Mouse (Mus musculus): Measurements from ENCODE around the gene Copz1.
"Not testable (repeated sequence)": the region's sequence is repeated elsewhere in the genome, so short reads cannot be mapped to it uniquely, and the experiment has no call there.

Gene Copz1

DNA sequence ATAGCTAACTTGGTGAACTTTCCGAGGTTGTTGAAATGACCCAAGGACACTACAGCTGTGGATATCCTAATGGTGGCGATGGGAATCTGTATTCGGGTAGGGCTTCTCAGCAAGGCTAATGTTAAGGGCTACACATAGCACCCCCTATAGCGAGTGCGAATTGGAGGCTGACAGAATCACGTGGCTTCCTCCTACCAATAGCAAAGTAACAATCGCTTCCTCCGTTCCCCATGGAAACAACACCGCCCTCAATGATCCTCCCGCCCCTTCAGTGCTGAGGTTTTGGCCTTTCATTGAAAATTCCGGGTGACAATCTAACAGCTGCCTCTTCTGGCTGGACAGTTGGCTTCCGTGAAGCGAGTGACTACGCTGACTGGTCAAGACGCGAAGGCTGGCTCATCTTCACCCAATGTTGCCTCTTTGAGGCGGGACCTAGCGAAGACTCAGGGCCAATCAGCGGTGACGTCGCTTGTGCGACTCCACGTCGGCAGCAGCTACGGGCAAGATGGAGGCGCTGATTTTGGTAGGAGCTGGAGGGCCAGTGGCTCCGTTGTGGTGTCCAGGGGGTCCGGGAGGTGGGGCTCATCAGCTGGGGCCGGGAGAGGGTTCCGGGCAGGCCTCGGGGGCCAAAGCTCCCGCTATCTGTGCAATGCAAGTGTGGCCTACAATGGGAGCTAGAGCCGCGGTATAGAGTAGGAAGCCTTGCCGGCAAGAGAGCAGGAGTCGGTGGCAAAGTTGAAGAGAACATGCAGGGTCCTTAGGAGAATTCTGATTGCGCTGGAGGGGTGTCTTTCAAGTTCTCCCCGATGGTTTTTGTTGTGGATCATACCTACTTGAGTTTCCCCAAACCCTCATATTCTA lies at the start of gene Copz1:
Gene Copz1 (plus strand): TSS at position 296 of the 861 bp plus-strand sequence.
- peak; percentile 100 for DNase-seq (ENCODE audit: low read depth)

DNA sequence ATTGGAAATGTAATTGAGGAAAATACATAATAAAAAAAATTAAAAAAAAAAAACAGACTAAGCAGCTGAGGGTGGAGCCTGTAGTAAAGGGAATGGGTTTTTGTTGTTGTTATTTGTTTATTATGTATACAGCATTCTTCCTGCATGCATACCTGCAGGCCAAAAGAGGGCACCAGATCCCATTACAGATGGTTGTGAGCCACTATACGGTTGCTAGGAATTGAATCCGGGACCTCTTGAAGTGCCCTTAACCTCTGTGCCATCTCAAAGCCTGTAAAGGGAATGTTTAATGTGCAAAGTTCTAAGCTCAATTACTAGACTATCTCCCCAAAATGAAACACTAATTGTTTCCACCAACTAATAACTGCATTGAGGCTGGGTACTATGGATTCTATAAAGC lies 48.4 kb upstream of the Copz1 start:
- no peak for DNase-seq (ENCODE audit: low read depth)

DNA sequence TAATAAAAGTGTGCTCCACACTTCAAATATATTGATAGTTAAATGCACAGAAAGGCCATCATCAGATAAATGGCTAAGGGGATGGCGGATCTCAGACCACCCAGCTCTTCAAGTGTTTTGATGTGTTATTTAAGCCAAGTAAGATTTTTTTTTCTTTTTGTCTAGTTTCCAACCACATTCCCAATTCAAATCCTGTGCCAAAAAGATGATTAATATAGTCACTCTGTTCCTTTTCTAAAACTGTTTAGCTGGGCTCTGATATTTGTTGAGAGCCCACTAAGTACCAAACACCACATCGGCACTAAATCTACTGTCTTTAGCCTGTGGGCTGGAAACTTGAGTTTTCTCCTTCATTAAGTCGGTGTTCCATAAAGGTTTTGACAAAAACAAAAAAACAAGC lies 45.5 kb upstream of the Copz1 start:
- no peak for DNase-seq (ENCODE audit: low read depth)

DNA sequence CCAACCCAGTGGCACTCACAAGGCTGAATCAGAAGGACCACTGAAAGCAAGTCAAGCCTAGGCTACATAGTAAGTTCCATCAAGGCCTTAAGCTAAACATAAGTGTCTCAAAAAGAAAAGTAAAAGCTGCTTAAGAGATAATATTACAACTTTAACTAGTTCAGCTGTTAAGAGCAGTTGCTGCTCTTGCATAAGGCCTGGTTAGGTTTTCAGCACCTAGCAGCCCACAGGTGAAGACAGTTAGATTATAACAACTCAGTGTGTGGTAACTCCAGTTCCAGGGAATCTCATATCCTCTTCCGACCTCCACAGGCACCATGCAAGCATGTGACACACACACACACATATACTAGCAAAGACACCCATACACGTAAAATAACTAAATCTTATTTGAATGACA lies 44.9 kb upstream of the Copz1 start:
- no peak for DNase-seq (ENCODE audit: low read depth)

DNA sequence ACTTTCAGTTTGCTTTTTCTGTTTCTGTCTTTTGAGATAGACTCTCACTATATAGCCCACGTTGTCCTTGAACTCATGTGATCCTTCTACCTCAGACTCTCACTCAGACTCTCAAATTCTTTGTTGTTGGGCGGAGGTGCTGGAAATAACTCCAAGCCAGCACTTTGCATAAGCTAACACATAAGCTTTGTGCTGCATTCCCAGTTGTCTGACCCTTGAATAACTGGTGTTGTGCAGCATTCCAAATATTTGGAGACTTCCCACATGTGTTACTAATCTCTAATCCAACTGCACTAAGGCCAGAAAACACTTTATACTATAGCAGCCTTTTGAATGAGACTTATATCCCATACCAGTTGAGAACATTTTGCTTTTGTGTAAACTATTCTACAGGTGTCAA lies 43.6 kb upstream of the Copz1 start:
- peak; percentile 39 for DNase-seq (ENCODE audit: low read depth)

DNA sequence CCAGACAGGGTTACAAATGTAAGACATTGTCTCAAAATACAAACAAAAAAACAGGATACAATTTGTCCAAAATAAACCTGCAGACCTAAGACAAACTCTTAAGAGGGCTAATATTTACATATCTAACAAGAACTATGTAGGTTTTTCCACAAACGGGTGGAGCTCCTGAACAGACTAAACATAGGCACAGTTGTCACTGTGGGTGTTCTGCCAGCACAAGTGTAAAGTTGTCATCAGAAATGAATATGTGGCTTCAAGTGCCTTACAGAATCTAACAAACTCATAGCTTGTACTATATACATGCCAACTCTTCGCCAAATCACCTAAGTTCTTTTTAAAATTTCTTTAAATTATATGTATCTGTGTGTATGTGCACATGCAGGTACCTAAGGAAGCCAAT lies 39.4 kb upstream of the Copz1 start:
- DNase-seq (ENCODE audit: low read depth), result no peak

DNA sequence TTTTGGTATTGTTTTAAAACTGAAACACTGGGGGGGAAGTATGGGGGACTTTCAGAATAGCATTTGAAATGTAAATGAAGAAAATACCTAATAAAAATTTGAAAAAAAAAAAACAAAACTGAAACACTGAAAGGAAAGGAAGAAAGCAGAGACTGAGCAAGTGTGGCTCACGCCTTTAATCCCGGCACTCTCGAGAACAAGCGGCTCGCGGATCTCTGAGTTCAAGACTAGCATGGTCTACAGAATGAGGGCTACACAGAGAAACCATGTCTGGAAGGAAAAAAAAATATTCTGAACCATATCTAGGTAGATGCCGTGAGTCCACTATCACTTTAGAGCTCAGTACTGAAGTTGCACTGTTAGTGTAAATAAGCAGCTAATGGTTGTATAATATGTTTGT lies 35.2 kb upstream of the Copz1 start:
- no peak for DNase-seq (ENCODE audit: low read depth)

DNA sequence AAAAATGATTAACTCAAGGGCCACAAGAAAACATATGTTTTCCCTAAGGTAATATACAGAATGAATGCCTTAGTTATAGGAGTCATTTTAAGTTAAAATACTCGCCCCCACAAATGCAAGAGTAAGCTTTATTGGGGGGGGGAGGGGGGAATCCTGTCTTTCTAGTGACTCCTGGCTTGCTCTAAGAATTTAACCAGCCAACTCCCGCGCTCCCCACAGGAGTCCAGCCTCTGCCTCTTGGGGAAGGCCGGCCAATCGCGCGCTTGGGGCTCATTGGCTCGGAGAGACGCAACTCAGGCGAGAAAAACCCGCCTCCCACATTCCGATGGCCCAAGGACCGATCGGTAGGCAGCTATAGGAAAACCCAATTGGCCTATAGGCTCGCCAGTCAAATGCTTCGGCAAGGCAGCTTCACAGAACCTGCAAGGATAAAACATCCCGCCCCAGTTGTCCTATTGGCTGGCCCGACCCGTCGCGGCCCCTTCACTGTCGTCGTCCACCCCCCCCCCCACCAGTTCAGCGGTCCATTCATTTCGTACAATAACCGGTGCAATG lies 33.3 kb upstream of the Copz1 start:
- peak; percentile 92 for DNase-seq (ENCODE audit: low read depth)

DNA sequence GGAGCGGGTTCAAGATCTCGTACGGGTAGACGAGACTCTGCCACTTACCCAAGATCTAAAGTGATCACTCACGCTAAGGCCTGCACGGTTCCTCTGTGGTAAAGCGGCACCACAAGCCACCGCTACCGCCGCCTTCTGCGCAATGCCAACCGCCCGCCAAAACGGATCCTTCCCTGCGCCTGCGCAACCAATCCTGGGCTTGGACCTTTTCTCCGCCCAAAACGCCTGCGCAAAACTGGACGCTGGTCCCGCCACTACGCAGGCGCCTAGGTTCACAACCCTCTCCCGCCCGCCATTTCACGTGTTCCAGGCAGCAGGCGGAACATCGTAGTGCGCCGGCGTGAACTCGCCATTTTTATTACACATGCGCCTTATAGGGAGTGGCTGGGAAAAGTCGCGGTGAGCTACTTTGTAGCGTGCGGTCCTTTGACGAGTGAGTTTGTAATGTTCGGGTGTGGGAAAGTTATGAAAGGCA lies 32.8 kb upstream of the Copz1 start, which contains the start of gene Cbx5:
Gene Cbx5 (minus strand): TSS at position 132 of the 475 bp plus-strand sequence.
- DNase-seq (ENCODE audit: low read depth), result peak; percentile 96

DNA sequence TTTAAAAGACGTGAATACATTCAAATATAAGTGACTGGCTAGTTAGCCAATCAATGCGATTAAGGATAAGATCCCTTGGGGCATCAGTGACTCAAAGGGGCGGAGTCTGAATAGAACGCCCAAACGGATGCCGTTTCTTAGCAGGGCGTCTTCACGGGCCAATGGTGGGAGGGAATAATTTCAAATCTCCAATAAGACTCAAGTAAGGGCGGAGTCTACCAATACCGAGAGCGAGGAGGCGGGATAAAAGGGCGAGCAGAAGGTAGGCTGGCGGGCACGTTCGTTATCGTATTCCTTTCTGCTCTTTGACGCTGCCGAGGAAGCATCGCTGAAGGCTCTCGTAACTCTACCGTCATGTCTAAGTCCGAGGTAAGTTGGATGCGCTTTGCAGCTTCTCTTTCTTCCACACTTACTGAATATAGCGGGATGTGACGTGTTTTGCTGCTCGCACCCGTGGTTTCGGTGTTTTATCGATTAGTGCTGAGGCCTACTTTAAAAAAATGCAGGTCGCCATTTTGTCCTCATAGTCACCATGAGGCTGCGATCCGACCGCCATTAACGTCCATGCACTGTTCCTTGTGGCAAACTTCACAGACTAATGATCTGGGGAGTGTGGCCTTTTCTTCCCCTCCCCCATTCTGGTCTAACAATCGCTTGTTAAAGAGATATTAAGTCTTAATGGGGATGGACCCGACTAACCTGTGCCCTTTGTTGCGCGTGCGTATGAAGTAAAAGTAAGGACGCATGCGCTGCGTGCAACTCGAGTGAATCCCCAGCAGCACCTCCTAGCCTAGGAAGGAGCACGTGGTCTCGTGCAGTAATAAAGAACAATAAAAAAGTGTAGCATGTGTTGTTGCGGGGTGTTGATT lies 32.1 kb upstream of the Copz1 start, which contains the start of gene Hnrnpa1:
Gene Hnrnpa1 (plus strand): TSS at position 273 of the 869 bp plus-strand sequence.
- peak; percentile 95 for DNase-seq (ENCODE audit: low read depth)

DNA sequence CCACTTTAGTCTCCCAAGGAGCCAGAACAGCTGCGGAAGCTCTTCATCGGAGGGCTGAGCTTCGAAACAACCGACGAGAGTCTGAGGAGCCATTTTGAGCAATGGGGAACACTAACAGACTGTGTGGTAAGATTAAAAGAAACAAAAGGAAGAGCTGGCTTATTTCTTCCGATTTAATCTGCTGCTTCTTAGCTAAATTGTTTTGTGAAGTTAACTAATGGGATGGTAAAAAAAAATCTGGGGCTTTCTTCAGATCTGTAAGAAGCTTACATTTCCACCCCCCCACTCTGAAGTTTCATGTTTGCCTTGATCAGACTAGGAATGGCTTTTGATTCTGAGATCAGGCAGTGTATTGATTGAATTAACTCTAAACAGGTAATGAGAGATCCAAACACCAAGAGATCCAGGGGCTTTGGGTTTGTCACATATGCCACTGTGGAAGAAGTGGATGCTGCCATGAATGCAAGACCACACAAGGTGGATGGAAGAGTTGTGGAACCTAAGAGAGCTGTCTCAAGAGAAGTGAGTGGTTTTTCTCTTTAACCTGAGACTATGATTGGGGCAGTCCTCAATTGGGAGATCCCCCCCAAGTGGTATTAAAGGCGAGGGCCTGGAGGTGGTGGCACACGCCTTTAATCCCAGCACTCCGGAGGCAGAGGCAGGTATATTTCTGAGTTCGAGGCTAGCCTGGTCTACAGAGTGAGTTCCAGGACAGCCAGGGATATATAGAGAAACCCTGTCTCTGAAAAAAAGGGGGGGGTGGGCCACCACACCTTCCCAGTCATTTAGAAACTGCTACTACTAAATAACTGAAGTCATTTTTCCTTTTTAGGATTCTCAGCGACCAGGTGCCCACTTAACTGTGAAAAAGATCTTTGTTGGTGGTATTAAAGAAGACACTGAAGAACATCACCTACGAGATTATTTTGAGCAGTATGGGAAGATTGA lies 31.2 kb upstream of the Copz1 start:
- DNase-seq (ENCODE audit: low read depth), result not testable (repeated sequence)

DNA sequence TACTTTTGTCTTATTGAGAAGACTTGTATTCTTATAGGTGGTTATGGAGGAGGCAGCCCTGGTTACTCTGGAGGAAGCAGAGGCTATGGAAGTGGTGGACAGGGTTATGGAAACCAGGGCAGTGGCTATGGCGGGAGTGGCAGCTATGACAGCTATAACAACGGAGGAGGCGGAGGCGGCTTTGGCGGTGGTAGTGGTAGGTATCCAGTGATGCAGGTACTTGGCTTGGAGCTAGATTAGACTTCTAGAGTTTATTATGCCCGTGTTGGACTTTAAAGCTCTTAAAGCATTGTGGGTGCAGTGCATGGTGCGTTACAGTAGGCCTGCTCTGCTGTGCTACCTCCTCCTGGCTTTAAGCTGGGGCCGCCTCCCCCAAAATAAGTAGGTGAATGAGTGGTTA lies 29.6 kb upstream of the Copz1 start:
- DNase-seq (ENCODE audit: low read depth), result no peak

DNA sequence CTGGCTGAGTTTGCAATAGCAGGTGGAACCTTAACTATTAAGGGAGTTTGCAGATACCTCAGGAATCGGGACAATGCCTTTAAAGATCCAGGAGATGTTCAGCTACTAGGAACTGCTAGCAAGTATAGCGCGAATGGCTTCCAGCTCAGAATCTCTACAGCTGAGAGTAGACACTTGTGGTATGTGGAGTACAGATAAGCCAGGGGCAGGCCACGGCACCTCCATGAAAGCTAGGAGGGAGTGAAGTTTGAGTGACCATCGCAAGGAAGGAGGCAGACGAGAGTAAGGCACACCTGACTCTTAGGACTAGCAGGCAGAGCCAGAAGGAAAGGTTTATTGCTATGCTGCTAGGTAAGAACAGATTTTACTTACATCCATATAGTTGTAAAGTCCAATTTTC lies 26.9 kb upstream of the Copz1 start:
- DNase-seq (ENCODE audit: low read depth), result no peak

DNA sequence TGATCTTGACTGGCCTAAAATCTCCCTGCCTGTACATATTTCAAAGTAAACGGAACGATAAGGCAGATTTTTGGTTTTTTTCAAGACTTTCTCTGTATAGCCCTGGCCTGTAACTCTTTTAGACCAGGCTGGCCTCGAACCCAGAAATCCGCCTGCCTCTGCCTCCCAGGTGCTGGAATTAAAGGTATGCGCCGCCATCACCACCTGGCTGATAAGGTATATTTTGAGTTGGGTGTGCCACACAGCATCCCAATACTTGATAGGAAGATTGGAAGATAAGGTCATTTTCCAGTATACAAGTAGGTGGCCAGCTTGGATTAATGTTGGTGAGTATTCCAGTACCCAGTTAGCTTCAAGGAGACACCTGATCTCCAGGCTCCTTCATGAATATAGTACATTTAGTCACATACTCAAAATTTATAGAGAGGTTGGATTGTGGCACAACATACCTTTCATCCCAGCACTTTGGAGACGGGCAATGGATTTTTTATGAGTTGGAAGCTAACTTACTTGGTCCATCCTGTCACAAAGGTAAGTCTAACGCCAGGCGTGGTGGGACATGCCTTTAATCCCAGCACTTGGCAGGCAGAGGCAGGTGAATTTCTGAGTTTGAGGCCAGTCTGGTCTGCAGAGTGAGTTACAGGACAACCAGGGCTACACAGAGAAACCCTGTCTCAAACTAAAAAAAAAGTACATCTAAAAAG lies 25.3 kb upstream of the Copz1 start:
- DNase-seq (ENCODE audit: low read depth), result no peak

DNA sequence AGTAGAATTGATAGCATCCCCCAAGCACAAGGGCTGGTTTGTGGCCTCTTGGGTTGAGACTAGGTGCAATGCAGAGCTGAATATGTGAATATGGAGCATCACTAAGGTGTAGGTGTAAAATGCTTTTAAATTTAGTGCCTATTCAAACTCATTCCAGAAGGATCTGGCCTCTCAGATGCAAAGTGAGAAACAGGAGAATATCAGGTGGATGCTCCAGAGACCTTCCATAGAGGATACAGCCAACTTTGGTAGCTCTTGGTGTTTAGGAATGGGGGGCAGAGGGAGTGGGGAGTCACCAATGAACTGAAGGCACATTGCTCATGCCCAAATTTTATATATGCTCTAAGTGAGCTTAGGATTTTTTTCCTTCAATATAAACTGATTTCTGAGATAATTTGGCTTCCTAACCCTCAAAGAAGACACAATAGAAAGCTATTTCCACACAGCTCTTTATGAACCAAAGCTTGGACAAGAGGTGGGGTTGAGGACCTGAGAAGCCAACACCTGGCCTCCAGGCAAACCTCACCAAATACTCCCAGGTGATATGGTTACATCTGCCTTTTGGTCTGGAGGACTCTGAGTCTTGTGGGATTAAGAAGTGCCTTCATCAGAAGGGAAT lies 24.6 kb upstream of the Copz1 start:
- DNase-seq (ENCODE audit: low read depth), result no peak

DNA sequence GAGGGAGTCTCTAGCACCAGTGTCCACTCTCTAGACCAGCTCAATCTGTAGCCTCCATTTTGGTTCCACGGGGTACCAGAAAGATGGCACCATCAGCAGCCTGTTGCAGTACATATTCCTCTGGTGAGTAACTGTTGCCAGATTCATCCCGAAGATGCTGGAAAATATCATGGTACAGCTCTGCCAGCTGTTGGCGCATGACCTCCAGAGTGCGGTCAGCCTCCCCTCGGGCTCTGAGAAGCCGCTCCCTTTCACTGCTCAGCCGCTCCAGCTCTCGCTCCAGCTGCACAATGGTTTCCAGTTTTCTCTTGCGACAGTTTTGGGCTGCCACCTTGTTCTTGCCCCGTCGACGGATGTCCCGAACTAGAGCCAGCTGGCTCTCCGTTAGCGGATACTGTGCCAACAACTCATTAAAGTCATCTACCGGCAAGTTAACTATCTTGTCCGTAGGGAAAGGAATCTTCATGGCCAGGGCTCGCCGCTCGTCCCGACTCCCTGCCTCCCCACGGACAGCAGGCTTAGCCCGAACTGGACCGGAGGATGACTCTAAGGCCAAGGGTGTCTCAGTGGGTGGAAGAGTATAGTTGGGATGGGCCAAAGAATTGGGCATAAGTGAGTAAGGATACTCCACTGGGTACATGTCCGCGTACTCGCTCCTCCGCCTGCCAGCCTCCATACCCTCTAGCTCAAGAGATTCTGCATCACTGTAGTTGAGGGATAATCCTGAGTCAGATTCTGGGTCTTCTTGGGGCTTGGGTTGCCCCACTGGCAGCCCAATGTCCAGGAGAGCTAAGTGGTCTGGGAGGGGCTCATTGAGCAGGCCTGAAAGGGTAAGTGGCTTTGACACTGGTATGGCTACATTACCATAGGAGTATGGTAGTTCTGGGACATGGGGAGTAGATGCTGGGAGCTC lies 23.9 kb upstream of the Copz1 start:
- no peak for DNase-seq (ENCODE audit: low read depth)

DNA sequence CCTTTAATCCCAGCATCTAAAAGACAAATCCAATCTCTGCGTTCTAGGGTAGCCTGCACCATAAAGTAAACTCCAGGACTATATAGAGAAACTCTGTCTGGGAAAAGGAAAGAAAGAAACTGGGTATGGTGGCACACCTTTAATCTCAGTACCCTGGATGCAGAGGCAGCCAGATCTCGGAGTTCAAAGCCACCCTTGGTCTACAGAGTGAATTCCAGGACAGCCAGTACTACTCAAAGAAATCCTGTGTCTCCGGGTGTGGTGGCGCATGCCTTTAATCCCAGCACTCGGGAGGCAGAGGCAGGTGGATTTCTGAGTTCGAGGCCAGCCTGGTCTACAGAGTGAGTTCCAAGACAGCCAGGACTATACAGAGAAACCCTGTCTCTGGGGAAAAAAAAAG lies 23.0 kb upstream of the Copz1 start:
- DNase-seq (ENCODE audit: low read depth), result not testable (repeated sequence)

DNA sequence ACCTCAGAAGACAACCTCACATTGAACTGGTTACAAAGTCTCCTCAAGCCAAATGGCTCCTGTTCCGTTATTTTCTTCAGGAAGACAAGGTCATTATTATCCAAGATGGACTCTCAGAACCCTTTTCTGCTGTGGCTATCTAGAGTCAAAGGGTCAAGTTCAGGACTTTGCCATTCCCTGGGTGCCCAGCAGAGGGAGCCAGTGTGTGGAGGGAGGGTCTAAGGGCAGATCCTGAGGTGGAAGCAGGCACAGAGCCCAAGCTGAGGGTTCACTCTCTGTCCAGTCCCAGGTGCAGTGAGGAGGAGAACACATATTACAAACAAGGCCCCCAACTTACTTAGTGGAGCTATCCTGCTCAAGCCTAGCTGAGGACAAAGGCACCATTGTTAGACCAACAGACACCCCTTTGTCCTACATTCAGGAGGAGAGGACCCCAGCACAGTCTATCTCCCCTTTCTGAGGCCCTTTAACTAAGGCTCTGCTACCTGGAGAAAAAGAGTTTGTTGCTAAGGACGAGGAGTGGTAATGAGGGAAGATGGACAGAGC lies 22.2 kb upstream of the Copz1 start:
- DNase-seq (ENCODE audit: low read depth), result no peak

DNA sequence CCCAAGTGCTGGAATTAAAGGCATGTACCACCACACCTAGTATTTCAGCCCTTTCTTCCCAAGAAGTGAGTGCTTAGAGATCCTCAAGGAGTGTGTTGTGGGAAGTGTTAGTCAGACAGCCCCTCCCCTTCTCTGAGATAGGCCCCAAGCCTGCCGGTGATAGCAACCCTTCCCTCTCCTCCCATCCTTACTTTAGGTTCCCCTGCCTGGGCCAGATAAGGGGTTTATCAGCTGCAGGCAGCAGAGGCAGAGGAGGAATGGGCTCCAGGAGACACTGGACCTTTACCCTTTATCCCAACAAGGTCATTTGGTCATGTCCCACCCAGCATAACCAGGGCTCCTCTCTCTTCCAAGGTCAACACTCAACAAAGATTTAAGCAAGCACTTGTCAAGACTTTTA lies 20.9 kb upstream of the Copz1 start:
- no peak for DNase-seq (ENCODE audit: low read depth)

All from fibroblast of lung, adult 2 months (primary cell).